Mouse (Mus musculus) mouse trophoblast stem cell (cell line): ENCODE data around the gene Tomt.

Source experiments
- in situ Hi-C, 2 experiments: fragments of 300-500 bp; cut with MseI, MboI; formaldehyde crosslinking; loops; 2 replicates in 1 of 2; 3 replicates in 1 of 2; pipeline ENCODE4 v1.15.1; 2025

Tomt gene

GRCm38 (mm10) chr7:101901969-101902368, 4.2 kb downstream of the Tomt start:
- in situ Hi-C loops, result no loop called here

- in situ Hi-C loops, result no loop called here
These were observed 5.6 kb downstream of the Tomt start for GRCm38 (mm10) chr7:101900331-101901097.

GRCm38 (mm10) chr7:101896104-101897066, 9.8 kb downstream of the Tomt start:
- in situ Hi-C loops, result no loop called here

DNA sequence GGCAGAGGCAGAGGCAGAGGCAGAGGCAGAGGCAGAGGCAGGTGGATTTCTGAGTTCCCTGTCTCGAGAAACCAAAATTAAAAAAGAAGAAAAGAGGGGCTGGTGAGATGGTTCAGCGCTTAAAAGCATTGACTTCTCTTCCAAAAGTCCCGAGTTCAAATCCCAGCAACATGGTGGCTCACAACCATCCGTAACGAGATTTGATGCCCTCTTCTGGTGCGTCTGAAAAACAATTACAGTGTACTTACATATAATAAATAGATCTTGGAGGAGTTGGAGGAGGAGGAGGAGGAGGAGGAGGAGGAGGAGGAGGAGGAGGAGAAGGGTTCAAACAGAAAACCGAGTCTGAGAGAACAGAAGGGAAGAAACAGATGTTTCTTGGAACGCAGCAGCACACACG, 10.5 kb downstream of the Tomt start:
- in situ Hi-C loops, result no loop called here

DNA sequence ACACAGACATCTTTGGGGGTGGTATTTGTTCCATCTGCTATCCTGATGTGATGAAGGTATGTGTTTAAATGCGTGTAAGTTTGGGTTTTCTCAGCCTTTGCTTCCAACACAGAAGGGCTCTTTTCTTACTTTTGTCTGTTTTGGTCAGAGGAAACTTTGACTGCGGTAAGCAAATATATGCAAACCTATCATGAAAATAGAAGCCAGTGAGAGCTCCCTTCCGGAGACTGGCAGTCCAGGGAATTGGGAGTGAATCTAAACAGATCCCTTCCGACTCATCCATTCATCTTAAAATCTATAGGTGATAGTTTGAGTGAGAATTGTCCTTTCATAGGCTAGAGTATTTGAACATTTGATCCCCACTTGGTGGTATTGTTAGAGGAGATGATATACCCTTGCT, 17.7 kb downstream of the Tomt start:
- in situ Hi-C loops, result no loop called here

DNA sequence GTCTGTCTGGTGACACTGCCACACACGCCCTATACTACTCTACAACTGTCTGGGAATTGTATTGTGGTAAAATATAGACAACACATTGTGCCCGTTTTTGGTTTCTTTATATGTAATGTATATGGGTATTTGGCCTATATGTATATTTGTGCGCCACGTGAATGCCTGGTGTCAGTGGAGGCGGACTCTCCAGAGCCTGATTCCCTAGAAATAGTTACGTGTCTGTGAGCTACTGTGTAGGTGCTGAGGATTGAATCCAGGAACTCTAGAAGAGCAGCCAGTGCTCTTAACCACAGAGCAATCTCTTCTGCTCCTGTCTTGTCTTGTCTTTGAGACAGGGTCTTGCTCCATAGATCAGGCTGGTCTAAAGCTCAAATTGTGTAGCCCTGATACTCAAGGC, 19.9 kb downstream of the Tomt start:
- in situ Hi-C loops, result no loop called here

DNA sequence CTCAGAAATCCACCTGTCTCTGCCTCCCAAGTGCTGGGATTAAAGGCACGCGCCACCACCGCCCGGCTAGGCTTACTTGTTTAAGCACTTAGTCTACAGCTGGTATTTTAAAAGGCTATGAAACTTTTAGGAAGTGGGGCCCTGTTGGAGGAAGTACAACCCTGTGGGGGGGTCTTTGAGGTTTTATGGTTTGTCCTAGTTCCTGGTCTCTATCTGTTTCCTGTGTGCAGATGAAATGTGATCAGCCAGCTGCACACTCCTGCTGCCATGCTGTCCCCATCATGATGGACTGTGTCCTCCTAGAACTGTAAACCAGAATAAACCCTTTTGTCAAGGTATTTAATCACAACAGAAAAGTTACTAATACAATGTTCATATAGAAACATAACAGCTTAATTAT, 22.0 kb downstream of the Tomt start:
- in situ Hi-C loops, result no loop called here

DNA sequence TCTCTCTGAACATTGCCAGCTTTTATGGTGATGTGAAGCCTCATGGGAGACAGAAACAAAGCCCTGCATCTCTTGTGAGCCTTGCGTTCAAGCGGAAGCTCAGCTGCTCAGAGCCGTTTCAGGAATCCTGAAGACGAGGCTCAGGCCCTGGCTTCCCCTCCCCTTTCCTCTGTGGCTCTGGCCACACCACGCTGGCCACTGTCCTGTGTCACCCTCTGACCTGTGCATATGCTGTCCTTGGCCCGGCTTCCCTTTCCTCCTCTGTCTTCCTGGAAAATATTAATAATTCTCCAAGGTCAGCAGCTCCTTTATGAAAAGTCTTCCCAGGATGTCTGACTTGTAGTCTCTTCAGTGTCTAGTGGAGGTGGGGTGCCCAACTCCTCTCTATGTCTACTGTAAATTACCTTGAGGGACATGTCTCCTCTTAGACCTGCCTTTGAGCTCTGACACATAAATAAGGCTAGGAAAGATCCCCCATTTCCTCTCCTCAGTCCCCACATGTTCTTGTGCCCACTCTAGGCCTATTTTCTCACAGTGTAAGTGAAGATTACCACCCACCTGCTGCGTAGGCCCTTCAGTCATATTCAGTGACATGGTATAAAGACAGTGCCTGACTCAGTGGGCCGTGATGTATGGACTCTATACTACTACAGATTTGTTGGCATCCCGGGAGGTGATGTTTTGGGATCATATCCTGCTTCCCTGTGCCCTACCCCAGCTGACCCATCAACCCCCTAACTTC, 23.6 kb downstream of the Tomt start:
- in situ Hi-C loops, result no loop called here

- in situ Hi-C loops, result no loop called here
These were observed 25.3 kb downstream of the Tomt start for GRCm38 (mm10) chr7:101880855-101881254.

GRCm38 (mm10) chr7:101875978-101876377, 30.2 kb downstream of the Tomt start:
- in situ Hi-C loops, result no loop called here

DNA sequence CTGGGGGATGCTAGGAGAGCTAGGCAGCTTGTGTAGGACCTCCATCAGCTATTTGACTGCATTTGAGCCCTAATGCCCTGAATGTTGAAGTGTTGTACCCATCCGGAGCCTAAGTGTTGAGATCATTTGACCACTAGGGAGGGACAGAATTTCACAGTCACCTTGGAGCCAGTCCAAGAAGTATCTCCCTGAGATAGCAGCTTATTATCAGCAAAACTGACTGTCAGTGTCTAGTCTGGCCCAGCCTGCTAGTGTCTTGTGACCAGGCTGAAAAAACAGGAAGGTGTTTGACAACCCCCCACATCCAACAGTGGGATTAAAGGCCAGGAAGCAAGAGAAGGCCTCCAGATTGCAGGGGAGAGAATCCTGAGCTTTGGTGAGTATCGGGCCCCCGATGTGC, 34.9 kb downstream of the Tomt start:
- in situ Hi-C loops, result no loop called here

GRCm38 (mm10) chr7:101870629-101871028, 35.5 kb downstream of the Tomt start, which contains the start of gene Folr1:
TSS of gene Folr1 (minus strand) at chr7:101870788.
- in situ Hi-C loops, result no loop called here

DNA sequence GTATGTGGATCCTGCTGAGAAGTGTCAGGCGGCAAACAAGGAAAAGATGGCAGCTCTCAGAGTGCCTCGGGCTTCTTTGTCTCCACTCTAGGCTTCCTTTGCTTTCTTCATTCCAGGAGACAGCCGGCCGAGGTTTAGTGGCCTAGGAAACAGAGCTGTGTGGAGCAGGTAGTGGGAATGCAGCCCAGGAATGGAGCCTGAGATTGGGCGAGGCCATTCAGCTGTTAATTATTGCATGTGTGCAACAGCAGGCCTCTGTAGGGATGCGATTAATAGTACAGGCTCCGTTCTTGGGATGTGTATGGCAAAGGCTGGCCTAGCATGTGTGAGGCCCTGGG, 37.0 kb downstream of the Tomt start:
- in situ Hi-C loops, result no loop called here

DNA sequence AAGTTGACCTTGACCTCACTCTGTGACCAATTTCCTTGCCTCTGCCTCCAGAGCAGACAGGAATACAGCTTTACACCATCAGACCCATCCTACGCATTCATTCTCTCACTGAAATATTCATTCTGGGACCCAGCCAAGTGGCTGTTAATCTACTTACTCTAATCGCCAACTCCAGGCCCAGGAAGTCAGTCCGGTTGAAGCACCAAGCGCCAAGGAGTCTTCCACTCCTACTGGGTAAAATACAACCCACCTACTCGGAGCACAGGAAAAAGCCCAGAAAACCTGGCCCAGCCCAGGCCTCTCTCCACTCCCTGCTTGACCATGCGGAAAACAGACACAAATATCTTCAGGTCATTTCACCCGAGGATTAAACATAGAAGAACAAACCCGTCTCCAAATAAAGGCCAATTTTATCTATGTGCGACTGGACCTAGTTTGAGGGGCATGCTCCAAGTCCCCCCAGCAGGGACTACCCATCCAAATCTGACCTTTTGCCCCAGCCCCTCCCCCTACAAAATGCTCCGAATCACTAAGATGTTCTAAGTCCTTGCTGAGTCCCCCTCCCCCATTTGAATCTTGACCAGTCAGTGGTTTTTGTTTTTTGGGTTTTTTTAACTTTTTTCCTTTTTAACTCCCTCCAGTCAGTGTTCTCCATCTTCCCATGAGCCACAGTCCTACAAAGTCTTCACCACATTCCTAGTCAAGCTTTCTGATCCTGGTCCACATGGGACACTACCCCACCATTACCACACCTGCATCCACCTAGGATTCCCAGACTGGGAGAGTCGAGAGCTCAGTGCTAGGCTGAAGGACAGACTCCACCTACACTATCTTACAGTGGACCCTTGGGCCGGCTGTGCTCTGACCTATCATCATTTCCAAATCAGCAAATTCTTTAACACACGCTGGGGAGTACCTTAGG, 37.7 kb downstream of the Tomt start:
- in situ Hi-C loops, result no loop called here

GRCm38 (mm10) chr7:101867482-101867881, 38.7 kb downstream of the Tomt start:
- in situ Hi-C loops, result no loop called here

- in situ Hi-C loops, result no loop called here
These were observed 39.5 kb downstream of the Tomt start for GRCm38 (mm10) chr7:101866491-101867265.

DNA sequence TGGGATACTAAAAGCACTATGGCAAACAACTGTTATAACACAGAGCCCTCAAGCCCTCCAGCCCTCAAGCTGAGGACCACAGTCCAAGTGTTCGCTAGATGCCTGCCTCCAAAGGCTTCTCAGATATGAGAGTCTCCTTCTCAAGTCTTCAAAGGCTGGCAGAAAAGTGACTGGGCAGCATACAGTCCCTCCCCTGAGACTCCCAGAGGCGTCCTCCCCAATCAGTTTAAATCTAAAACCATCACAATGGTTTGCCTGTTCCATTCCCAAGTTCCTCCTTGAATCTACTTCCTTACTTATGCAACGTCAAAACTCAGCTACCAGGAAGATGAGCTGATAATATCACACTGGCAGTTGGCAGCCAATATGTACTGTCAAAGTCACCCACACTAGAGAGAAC, 42.7 kb downstream of the Tomt start, which contains the start of gene Anapc15:
Anapc15 (plus strand) TSS at position 301 of the 400 bp plus-strand sequence.
- in situ Hi-C loops, result no loop called here

GRCm38 (mm10) chr7:101862291-101862690, 43.9 kb downstream of the Tomt start:
- in situ Hi-C loops, result no loop called here

GRCm38 (mm10) chr7:101860978-101861377, 45.2 kb downstream of the Tomt start:
- in situ Hi-C loops, result no loop called here

GRCm38 (mm10) chr7:101858362-101858761, 47.8 kb downstream of the Tomt start:
- in situ Hi-C loops, result loop anchor here in 1 of 2 experiments (5.0 kb wide), 1 partner anchor 34 kb away; no protein-coding TSS in a partner anchor
